Mouse (Mus musculus) thymus, postnatal 0 days (tissue): ENCODE measurements at regions not wholly inside any gene's neighbourhood (a gene's known extent, or its start where the extent isn't known, plus 50 kb on each side); places are given as distances from the start of the nearest gene placed in this dataset.
"Not testable (repeated sequence)": the region's sequence is repeated elsewhere in the genome, so short reads cannot be mapped to it uniquely, and the experiment has no call there.

Experiments
- DNase-seq: peaks from one replicate; pipeline ENCODE4 v3.0.0-alpha.2; 2015; ENCODE audit warnings: low spot score

DNA sequence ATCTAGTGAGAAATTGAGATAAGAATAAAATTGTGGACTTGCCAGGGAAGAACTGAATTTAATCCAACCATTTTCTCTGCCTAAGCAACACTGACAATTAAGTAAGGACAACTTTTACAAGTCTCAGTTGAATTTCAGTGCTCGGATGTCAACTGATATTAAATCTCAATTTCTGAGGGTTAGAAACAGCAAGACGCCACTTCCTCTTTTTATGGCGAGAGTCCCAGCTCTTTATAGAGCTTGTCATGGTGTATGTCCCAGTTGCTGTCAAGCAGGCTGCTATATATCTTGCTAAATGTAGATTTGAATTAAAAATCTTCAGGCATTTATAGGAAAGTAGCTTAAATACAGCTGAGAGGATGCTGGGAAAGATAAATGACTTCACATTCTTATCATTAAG lies 697.8 kb upstream of the Got2 start:
- no peak for DNase-seq

DNA sequence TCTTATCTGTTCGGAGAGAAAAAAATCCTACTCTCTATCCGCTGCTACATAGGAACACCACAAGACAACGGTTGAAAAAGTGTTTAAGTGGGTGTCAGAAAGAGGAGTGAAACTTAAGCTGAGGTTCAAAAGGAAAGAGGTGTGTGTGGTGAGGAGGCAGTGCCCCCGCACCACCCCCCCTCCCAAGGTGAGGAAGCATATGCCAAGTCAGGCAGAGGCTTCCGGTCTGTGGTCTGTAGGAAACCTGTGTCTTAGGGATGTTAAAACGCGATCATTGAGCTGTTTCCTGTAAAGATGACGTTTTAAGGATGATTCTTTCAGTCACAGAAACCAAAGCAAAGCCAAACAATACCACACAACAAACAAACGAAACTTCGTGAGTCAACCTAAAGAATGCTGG lies 664.2 kb upstream of the Got2 start:
- peak; percentile 19 for DNase-seq

DNA sequence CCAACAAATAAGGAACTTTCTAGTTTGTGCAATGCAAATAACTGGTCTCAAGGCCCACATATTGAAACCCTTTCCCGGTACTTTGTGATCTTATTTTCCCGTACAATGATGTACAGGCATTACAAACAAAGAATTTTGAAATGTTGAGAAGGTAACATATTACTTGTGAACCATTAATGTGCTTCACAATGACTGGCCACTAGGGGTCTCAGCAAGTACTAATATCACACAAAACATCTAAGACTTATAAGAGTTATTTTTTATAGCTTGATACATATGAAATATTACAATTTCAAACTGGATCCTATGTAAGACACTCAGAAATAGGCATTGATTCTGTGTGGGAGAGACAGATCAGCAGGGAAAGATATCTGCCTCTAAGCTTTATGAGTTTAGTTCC lies 662.1 kb upstream of the Got2 start:
- no peak for DNase-seq

DNA sequence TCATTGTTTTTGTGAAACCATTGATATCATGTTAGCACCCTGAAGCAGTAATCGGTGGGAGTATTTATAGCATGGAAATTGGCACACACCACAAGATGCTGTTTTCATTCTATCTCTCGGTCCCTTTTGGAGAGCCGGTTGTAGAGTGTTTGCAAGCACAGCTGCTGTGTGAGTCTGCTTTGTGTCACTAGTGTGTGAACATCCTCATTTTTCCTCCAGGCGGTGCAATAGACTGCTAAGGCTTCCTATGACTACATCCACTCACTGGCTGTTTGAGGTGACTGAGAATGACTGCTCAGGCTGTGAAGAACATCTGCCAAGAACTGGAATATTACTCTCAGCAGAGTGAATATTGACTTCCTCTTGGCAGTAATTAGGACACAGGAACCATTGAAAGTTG lies 660.3 kb upstream of the Got2 start:
- DNase-seq: no peak

DNA sequence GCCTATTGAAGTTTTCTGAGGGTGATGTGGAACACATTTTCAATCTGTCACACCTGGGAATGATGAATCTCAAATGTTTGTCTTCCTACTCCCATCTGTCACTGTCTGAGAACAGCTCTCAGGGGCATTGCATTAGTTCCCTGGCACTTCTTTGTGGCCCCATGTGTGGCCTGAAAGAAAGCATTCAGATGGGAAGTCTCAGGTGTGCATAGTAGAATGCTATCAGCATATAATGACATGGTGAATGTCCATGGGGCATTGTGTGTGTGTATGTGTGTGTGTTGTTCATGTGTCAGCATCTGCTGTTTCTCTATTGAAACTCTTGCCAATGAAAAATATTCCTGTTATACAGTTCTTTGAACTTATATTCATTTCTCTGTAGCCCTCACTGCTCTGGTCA lies 659.8 kb upstream of the Got2 start:
- DNase-seq: no peak

DNA sequence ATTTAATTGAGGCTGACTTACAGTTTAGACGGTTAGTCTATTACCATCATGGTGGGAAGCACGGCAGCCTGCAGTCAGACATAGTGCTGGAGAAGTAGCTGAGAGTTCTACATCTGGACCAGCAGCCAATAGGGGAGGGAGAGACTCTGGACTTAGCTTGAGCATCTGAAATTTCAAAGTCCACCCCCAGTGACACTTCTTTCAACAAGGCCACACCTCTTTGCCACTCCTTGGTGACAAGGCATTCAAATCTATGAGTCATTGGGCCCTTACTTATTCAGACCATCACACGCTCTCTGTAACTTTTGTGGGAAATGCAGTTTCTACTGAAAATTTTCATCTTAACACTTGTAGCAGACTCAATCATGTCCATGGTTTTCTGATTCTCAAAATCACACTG lies 653.9 kb upstream of the Got2 start:
- DNase-seq: no peak

DNA sequence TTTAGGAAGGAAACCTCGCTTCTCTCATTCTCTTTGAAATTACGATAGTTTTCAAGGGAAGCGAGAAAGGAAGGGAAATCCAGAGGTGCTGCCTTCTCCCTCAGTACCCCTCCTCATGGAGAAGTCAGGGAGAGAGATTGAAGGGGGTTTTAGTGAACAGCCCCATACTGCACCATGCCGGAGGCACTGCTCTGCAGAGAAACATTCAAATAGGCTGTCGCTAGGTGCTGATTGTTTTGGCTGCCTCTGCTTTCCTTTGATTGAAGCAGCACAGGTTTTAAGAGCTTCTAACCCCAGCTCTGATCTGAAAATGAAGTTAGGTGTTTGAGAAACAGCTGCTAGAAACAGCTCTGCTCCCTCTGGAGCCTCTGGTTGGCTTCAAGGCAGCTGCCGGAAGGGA lies 610.5 kb upstream of the Got2 start:
- no peak for DNase-seq

DNA sequence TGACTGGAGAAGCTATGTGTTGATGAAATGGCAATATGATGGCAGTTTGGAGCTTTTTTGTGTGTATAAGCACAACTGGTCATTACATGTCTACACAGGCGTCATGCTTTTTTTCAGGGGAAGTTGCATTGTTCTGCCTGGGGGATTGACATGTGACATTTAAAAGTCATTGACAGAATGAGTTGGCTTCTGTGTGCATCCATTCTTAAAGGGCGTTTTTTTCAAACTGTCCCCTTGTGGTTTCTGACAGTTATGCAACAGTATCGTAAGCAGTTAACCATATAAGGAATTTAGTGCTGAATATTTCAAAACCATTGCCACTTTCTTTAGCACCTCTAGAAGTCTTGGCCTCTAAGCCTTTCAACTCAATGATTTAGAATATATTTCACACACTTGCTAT lies 607.1 kb upstream of the Got2 start:
- DNase-seq: no peak

DNA sequence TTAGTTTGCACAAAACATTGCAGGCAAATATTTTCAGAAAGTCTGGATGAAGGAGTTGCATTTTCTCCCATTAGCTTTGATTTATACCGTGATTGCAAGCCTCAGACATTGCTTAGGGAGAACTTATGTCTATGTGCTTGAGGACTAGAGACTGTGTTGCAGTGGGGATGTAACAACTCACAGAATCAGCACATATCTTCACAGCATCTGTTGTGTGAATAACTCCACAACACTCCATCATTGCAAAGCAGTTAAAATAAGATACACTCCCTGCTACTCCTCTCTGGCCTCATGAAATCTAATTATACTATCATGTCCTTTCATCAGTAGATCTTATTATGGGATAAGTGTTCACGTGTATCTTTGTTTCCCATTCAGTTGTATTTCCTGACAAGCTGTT lies 601.5 kb upstream of the Got2 start:
- DNase-seq: no peak

DNA sequence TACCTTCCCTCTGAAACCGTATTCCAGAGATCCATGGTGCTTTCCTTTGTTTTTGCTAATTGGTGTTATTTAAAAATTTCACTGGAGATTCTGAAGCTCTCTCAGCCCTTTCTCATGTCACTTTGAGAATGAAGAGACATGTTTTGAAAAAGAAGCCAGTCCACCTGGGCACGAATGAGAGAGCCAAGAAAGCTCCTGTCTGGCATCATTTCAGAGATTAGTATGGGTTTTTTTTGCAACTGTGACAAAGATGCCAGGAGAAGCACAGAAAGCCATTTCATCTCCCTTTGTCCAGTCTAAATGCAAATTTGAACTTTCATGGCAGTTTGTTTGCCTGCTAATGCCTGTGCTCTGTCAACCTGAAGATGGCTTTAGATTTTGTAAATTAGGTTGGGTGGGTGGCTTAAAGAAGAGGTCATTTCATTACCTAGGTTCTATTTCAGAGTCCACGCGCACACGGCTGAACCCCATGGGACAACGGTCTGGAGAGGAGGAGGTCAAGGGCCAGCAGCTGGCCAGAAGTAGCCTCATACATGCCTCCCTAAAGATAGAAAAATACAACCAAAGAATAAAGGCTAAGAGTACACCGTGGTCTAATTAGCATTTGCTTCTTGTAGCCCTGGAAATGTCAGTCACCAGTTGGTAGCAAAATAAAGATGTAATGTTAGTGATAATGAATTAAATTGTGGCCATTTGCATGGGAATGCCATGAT lies 600.5 kb upstream of the Got2 start:
- DNase-seq: no peak

DNA sequence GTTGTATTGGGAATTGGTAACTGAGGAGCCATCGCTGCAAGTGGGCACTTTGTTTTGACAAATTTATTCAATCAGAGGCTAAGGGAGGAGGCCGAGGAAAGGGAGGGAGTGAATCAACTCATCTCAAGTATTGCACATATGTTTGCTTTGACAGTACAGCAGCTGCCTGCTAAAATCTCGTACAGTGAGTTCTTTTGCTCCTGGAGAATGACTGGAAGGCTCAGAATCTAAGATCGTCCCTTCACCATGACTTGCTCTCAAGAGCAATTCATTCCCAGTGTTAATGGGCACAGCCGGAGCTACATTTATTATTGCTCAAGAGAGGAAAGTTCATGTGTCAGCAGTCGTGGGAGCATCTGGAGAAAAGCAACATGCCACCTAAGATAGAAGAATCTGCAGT lies 567.6 kb upstream of the Got2 start:
- DNase-seq: no peak

DNA sequence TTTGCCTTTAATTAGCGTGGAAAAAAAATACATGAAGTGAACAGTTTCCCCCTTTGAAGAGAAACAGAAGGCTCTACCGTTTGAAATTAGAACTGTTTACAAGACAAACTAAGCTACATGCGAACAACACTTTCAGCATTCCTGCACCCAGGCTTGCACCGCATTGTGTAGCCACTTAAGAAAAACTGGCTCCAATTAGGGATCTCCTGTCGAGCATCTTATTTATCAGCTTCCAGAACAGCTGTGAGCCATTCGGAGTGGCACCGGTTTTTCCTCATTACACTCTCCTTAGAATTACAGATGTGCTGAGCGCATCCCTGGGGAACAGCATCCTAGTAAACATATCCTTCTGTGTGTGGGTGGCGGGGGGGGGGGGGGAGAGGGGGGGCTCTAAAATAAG lies 567.0 kb upstream of the Got2 start:
- DNase-seq: no peak

DNA sequence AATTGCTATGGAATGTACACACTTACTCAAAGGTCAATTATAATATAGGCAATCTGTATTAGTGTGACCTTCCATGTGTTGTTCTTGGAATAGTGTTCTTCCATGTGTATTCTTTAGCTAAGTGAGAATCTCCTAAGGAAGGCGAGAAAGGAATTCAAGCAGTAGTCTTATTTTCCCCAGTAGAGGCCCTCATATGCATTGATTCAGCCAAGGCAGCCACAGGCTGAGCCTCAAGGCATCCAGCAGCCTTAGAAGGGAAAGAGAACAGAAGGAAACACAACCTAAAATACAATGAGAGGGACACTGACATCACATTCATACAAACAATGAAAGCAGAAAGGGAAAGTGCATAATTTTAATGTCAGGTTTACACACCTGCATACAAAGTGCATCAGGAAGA lies 541.4 kb upstream of the Got2 start:
- no peak for DNase-seq

DNA sequence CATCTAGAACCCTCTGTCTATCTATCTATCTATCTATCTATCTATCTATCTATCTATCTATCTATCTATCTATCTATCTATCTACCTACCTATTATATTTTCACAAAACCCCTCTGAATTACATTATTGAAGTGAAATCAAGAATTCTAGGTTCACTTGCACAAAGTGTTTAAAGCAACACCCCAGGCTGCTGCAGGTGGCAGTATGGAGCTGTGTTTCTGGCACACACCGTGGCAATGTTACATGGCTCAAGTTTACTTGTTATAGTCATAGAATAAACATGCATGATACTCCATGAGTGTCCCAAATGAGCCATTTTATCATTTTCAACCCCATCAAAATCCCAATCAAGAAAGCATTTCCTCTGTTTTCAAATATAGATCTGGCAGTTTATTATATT lies 538.6 kb upstream of the Got2 start:
- no peak for DNase-seq

DNA sequence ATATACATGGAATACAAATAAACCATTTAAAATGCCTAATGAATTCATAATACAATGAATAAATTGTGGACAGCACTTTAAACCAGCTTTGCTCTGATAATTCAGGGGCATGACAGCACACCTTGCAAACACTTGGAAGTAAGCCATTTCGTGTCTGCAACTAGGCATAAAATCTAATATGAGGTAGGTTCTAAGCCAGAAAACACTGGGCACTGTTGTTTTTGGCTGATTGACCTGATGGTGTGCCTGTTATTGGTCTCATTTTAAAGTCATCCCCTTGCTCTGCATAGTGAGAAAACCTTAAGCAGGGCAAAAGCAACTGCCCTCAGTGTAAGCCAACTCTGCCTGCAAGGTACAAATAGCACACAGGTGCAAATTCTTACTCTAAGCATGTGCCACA lies 521.3 kb upstream of the Got2 start:
- no peak for DNase-seq

DNA sequence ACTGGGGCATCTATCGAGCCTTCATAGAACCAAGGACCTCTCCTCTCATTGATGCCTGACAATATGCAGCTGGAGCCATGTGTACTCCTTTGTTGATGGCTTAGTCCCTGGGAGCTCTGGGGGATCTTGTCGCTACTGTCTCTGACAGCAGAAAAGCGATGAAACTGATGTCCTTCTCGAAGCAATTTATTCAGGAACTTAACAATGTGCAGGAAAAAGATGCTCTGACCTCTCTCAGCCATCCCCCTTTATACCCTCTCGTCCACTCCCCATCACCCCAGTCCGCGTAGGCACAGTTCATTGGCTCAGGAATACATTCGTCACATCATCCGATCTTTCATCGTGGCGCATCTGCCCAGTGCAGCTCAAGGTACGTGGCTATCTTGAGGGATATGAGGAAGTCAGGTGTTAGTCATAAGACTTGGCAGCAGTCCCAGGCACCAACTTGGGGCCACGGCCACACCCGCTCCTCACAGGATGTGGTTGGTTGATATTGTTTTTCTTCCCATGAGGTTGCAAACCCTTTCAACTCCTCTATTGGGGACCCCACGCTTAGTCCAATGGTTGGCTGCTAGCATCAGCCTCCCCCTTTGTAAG lies 516.3 kb upstream of the Got2 start:
- no peak for DNase-seq

DNA sequence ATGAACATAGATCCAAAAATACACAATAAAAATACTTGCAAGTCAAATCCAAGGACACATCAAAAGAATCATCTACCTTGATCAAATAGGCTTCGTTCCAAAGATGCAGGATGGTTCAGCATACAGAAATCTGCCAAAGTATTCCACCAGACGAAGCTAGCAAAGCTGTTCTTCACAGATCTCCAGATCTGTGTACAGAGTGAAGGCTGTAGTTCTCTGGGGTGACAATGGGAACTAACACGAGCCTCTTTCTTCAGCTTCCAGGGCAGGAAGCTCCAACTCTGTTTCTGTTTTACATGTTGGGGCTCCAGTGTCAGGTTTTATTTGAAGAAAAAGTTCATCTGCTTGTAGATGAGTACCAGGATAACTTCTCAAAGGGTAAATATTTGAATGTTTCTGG lies 515.3 kb upstream of the Got2 start:
- DNase-seq: no peak

DNA sequence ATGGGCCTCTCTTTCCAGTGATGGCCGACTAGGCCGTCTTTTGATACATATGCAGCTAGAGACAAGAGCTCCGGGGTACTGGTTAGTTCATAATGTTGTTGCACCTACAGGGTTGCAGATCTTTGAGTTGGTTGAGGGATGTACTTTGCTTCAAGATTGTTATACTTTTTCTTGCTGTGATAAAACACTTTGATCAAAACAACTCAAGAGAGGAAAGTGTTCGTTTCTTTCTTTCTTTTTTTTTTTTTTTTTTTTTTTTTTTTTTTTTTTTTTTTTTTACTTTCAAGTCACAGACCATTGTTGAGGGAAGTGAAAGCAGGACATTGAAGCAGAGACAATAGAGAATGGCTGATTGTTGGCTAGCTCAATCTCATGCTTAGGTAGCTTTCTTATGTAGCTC lies 511.0 kb upstream of the Got2 start:
- not testable (repeated sequence) for DNase-seq

DNA sequence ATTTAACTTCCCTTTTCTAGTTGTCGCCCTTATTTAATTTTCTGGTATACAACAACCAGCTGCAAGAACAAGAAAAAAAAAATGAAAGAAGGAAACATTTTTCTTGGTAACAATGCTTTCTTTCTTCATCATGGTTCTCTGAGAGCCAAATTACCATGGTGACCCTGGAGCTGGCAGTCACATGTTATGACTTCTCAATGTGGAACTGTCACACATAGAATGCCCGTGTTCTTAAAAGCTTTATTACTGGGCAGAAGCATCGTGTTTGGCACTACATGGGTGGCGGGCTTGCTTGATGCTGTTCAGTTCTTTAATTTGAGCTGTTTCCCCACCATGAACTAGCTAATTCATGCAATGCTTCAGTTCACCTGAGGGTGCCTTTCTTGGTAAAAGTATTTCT lies 504.7 kb upstream of the Got2 start:
- no peak for DNase-seq

DNA sequence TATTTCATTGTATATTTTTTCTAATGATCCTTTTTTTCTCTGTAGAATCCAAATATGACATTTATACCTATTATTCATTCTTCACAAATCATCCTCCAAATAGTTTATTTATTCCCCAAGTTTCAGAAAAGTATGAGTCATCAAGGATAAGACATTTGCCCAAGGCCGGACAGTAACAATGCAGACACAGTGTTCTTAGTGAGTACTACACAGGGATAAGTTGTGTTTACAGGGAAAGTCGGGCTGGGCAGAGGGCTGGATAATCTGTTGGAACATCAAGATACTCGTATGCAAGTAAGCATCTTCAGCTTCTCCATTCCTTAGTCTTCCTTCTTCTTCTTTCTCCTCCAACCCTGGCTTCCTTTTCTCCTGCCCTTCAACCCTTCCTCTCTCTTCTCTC lies 500.9 kb upstream of the Got2 start:
- no peak for DNase-seq

DNA sequence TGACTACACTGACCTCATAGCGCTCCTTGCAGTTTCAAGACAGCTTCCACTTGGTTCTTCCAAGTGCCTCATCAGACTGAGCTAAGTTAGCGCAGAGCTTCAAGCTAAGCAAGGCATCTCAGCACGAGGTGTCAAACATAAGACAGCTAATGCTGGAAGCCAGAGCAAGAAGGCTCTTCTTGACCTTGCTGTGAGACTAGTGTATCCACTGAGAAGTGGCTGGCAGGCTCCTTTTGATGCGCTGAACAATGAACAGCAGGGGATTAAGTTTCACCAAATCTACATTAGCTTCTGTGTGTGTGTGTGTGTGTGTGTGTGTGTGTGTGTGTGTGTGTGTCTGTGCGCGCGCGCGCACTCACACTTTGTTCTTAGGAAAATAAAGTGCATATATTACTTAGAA lies 482.2 kb upstream of the Got2 start:
- no peak for DNase-seq

DNA sequence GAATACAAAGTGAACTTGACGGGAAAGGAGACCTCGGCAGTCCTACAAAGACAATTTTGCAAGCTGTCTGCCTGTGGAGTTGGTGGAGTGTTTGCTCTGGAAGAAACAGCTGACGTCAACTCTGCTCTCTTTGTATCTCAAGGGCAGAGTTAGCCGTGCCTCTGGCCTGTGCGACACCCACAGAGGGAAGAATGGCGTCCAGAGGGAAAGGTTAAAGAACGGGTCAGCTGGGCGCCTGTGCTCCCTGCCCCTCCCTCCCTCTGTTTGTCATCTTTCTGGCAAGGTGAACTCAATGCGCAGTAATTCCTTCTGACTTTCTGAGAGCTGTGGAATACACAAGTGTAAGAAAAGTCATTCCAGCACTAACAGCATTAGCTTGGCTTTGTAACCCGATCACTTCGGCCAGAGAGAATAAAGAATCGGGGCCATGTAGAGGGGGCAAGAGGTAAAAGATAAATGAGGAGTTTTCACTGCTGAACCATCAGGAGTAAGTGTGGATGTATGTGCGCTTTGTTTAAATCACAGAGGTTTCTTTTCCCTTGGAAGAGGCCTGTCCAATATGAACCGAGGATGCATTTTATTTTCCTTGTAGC lies 474.6 kb upstream of the Got2 start:
- DNase-seq: no peak

DNA sequence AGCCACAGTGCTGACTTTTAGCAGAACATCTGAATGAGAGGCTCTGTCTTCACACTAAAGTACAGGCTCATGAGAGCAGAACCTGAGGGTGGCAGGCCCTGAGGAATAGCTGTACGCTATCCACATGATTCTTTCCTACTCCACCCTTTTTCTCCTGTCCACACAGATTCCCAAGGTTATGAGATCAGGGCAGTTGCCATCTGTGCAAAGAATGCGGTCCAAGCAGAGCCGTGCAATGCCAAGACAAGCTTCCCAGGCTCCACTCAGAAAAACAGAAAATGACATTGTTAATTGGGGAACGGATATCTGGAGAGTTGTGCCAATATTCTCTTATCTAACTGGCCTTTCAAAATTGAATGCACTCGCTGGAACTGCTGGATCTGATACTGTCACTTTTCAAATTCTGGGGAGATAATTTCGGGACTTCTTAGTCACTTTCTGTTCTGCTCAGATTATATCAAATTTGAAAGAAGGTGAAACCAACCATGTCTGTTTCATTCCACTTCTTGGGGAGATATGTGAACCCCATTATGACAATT lies 462.3 kb upstream of the Got2 start:
- DNase-seq: no peak
